Mouse (Mus musculus): ENCODE results near the gene Tmem141.

The Tmem141 gene

GRCm38 (mm10) chr2:25621229-25622200 is at the start of gene Tmem141:
Tmem141 (minus strand) TSS chr2:25622005.
- DNase-seq, result peak; percentile 68

GRCm38 (mm10) chr2:25666516-25666915 is 44.7 kb upstream of the Tmem141 start:
- no peak for DNase-seq

- DNase-seq, result no peak
Measured at GRCm38 (mm10) chr2:25664125-25664524, 42.3 kb upstream of the Tmem141 start.

GRCm38 (mm10) chr2:25663511-25663910 is 41.7 kb upstream of the Tmem141 start:
- DNase-seq, result peak; percentile 83

GRCm38 (mm10) chr2:25661245-25661970 is 39.6 kb upstream of the Tmem141 start:
- no peak for DNase-seq

- DNase-seq, result no peak
Measured at GRCm38 (mm10) chr2:25660279-25660678, 38.5 kb upstream of the Tmem141 start.

- no peak for DNase-seq
Measured at GRCm38 (mm10) chr2:25657652-25658051, 35.8 kb upstream of the Tmem141 start, which contains the start of gene Lcn5. Lcn5 (plus strand) TSS chr2:25657952.

GRCm38 (mm10) chr2:25657246-25657645 is 35.4 kb upstream of the Tmem141 start:
- no peak for DNase-seq

GRCm38 (mm10) chr2:25656691-25657090 is 34.9 kb upstream of the Tmem141 start:
- no peak for DNase-seq

- DNase-seq, result no peak
Measured at GRCm38 (mm10) chr2:25654502-25654901, 32.7 kb upstream of the Tmem141 start.

GRCm38 (mm10) chr2:25652902-25653301 is 31.1 kb upstream of the Tmem141 start, which contains the start of gene Lcn8:
Lcn8 (plus strand) TSS chr2:25653120.
- no peak for DNase-seq

GRCm38 (mm10) chr2:25639890-25640289 is 18.1 kb upstream of the Tmem141 start:
- peak; percentile 65 for DNase-seq

- no peak for DNase-seq
Measured at GRCm38 (mm10) chr2:25634046-25634445, 12.2 kb upstream of the Tmem141 start.

GRCm38 (mm10) chr2:25633616-25634015 is 11.8 kb upstream of the Tmem141 start:
- DNase-seq, result no peak

GRCm38 (mm10) chr2:25628738-25629137 is 6.9 kb upstream of the Tmem141 start:
- DNase-seq, result no peak

GRCm38 (mm10) chr2:25627811-25628210 is 6.0 kb upstream of the Tmem141 start, which contains the start of gene Fcna:
Fcna (minus strand) TSS chr2:25628030.
- no peak for DNase-seq

GRCm38 (mm10) chr2:25625986-25626385 is 4.2 kb upstream of the Tmem141 start:
- no peak for DNase-seq

- DNase-seq, result no peak
Measured at GRCm38 (mm10) chr2:25620852-25621228, 965 bp downstream of the Tmem141 start.

- peak; percentile 33 for DNase-seq
Measured at GRCm38 (mm10) chr2:25620386-25620785, 1.4 kb downstream of the Tmem141 start.

GRCm38 (mm10) chr2:25617578-25617977 is 4.2 kb downstream of the Tmem141 start, which contains the start of gene Ccdc183:
Ccdc183 (minus strand) TSS chr2:25617678.
- DNase-seq, result no peak

- DNase-seq, result no peak
Measured at GRCm38 (mm10) chr2:25616398-25616797, 5.4 kb downstream of the Tmem141 start.

- DNase-seq, result no peak
Measured at GRCm38 (mm10) chr2:25608671-25609070, 13.1 kb downstream of the Tmem141 start.
